Mouse (Mus musculus): ENCODE results near the gene Kctd13. TPM values are rescaled to one million over a fixed set of nuclear protein-coding genes. Genes with fewer than 3 reads are reported as not detected.

Kctd13 gene
- polyA plus RNA-seq (2014; fragmentation: Nextera tagmentation; extraction: Ambion mirVana) = 13.1 and 19.4 TPM in 2 replicates

GRCm38 (mm10) chr7:126928384-126929037 lies at the start of gene Kctd13:
Gene Kctd13, plus strand, starts transcription at chr7:126928879.
- WGBS = 4% methylated on average over 56 of the region's 56 CpGs
- H3K9me3 ChIP-seq (ENCODE audit: control insufficient read depth, low read length) = no peaks in the 10 kb centered on the region
- no peaks in the 10 kb centered on the region for H3K27me3 ChIP-seq (ENCODE audit: control insufficient read depth, insufficient read depth, low read length)
- peaks cover 22% of the 10 kb centered on the region; the same call in 1 of the 2 replicates for H3K36me3 ChIP-seq (ENCODE audit: control insufficient read depth, insufficient read depth, low read length)
- H3K9ac ChIP-seq (ENCODE audit: low read depth, low read length) = peak within 1 kb of the TSS; percentile 72
- H3K4me3 ChIP-seq (ENCODE audit: low read length) = peak within 1 kb of the TSS; percentile 69
- peak within 1 kb of the TSS; percentile 5; the same call in 1 of the 2 replicates for H3K27ac ChIP-seq (ENCODE audit: low read depth, low read length)
- peaks cover 9% of the 10 kb centered on the region for H3K4me1 ChIP-seq (ENCODE audit: control insufficient read depth, insufficient read depth, low read length)
- ATAC-seq (ENCODE audit: low FRiP score, low TSS enrichment) = peak; percentile 97
- H3K4me2 ChIP-seq (replicated peaks; ENCODE audit: low read depth, low read length) = peak within 1 kb of the TSS; percentile 86

DNA sequence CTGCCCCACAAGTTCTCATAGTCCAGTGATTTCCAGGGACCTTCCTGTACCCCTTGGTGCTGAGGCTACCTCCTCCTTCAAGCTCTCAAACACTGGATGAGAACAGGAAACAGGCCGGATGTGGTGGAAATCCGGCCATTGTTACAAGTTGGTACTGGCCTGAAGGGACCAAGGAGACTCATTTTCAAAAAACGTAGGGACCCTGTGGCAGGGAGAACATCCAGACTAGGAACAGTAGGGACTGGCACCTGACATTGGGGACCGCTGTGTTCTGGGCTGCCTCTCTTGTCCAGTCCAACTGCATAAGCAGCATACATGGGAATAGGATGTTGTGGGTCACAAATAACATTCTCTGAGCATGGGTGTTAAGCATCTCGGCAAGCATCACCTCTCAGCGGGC lies 47.6 kb upstream of the Kctd13 start:
- Histone ChIP-seq H3K27ac (ENCODE audit: low read depth, low read length) (peak overlapping the region; percentile 61; the same call in 1 of the 2 replicates), H3K4me2 (replicated peaks; ENCODE audit: low read depth, low read length) (peak overlapping the region; percentile 97; the same call in 1 of the 2 replicates), H3K27me3 (ENCODE audit: control insufficient read depth, insufficient read depth, low read length) (no peaks in the 10 kb centered on the region), H3K4me1 (ENCODE audit: control insufficient read depth, insufficient read depth, low read length) (peaks cover 24% of the 10 kb centered on the region), H3K4me3 (ENCODE audit: low read length) (no peak overlapping the region), H3K9me3 (ENCODE audit: control insufficient read depth, low read length) (no peaks in the 10 kb centered on the region), H3K36me3 (ENCODE audit: control insufficient read depth, insufficient read depth, low read length) (peaks cover 46% of the 10 kb centered on the region), H3K9ac (ENCODE audit: low read depth, low read length) (peak overlapping the region; percentile 89; the same call in 1 of the 2 replicates)
- WGBS = 71% methylated on average over 6 of the region's 6 CpGs
- no peak for ATAC-seq (ENCODE audit: low FRiP score, low TSS enrichment)

DNA sequence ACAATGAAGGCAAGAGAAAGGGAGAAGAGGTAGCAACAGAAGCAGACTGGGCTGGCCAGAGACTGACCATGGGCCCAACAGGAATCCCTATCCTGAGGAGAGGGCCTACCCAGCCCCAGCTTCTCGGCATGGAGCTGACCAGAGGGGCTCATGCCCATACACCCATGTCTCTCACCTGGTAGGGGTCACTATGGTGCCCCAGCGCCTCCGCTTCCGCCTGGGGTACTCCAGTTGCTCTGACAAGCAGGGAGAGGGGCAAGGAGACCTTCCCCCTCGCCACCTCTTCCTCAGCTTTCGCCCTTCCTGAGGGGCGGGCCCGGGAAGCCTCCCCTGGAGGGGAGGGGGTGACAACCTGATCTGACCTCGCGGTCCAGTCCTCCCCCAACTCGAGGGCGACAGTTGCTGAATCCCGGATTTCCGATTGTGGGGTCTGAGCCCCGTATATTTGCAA lies 44.9 kb upstream of the Kctd13 start:
- Histone ChIP-seq H3K27ac (ENCODE audit: low read depth, low read length) (peak overlapping the region; percentile 96; the same call in 1 of the 2 replicates), H3K9ac (ENCODE audit: low read depth, low read length) (peak overlapping the region; percentile 89), H3K36me3 (ENCODE audit: control insufficient read depth, insufficient read depth, low read length) (peaks cover 18% of the 10 kb centered on the region), H3K9me3 (ENCODE audit: control insufficient read depth, low read length) (no peaks in the 10 kb centered on the region), H3K27me3 (ENCODE audit: control insufficient read depth, insufficient read depth, low read length) (no peaks in the 10 kb centered on the region), H3K4me1 (ENCODE audit: control insufficient read depth, insufficient read depth, low read length) (peaks cover 27% of the 10 kb centered on the region), H3K4me3 (ENCODE audit: low read length) (peak overlapping the region; percentile 87), H3K4me2 (replicated peaks; ENCODE audit: low read depth, low read length) (peak overlapping the region; percentile 97)
- whole genome bisulfite sequencing = under 1% methylated on average over 15 of the region's 15 CpGs
- no peak for ATAC-seq (ENCODE audit: low FRiP score, low TSS enrichment)

- WGBS = under 1% methylated on average over 53 of the region's 56 CpGs
- peak within 1 kb of the TSS; percentile 97 for H3K4me2 ChIP-seq (replicated peaks; ENCODE audit: low read depth, low read length)
- peak; percentile 97 for ATAC-seq (ENCODE audit: low FRiP score, low TSS enrichment)
- peak within 1 kb of the TSS; percentile 96 for H3K27ac ChIP-seq (ENCODE audit: low read depth, low read length)
- peaks cover 27% of the 10 kb centered on the region for H3K4me1 ChIP-seq (ENCODE audit: control insufficient read depth, insufficient read depth, low read length)
- peak within 1 kb of the TSS; percentile 89 for H3K9ac ChIP-seq (ENCODE audit: low read depth, low read length)
- H3K36me3 ChIP-seq (ENCODE audit: control insufficient read depth, insufficient read depth, low read length) = peaks cover 11% of the 10 kb centered on the region
- H3K4me3 ChIP-seq (ENCODE audit: low read length) = peak within 1 kb of the TSS; percentile 87
- no peaks in the 10 kb centered on the region for H3K9me3 ChIP-seq (ENCODE audit: control insufficient read depth, low read length)
- no peaks in the 10 kb centered on the region for H3K27me3 ChIP-seq (ENCODE audit: control insufficient read depth, insufficient read depth, low read length)
Measured at GRCm38 (mm10) chr7:126884286-126885164, 44.2 kb upstream of the Kctd13 start, which contains the start of gene Taok2. Gene Taok2, minus strand, starts transcription at chr7:126884703.

DNA sequence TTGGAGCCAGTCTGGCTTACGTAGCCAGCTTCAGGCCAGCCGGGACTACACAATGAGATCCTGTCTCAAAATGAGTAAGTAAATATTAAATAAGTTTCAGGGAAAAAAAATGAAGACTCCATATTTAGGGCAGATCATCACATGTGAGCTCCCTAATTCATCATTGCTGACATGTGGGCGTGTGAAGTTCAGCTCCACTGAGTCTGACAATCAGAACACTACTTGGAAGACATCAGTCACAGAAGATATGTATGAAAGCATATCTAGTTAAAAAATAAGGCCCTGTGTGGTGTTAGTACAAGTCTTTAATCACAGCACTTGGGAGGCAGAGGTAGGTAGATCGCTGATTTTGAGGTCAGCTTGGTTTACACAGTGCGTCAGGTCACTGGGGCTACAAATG lies 41.4 kb upstream of the Kctd13 start:
- no peak overlapping the region for H3K27ac ChIP-seq (ENCODE audit: low read depth, low read length)
- H3K9me3 ChIP-seq (ENCODE audit: control insufficient read depth, low read length) = no peaks in the 10 kb centered on the region
- peaks cover 15% of the 10 kb centered on the region for H3K4me1 ChIP-seq (ENCODE audit: control insufficient read depth, insufficient read depth, low read length)
- H3K4me3 ChIP-seq (ENCODE audit: low read length) = no peak overlapping the region
- no peak overlapping the region for H3K4me2 ChIP-seq (replicated peaks; ENCODE audit: low read depth, low read length)
- WGBS = 78% methylated on average over 5 of the region's 5 CpGs
- 0 out of 2 replicates have a peak, but pooled peaks cover 3% of the 10 kb centered on the region for H3K36me3 ChIP-seq (ENCODE audit: control insufficient read depth, insufficient read depth, low read length)
- ATAC-seq (ENCODE audit: low FRiP score, low TSS enrichment) = no peak
- H3K27me3 ChIP-seq (ENCODE audit: control insufficient read depth, insufficient read depth, low read length) = no peaks in the 10 kb centered on the region
- H3K9ac ChIP-seq (ENCODE audit: low read depth, low read length) = no peak overlapping the region

DNA sequence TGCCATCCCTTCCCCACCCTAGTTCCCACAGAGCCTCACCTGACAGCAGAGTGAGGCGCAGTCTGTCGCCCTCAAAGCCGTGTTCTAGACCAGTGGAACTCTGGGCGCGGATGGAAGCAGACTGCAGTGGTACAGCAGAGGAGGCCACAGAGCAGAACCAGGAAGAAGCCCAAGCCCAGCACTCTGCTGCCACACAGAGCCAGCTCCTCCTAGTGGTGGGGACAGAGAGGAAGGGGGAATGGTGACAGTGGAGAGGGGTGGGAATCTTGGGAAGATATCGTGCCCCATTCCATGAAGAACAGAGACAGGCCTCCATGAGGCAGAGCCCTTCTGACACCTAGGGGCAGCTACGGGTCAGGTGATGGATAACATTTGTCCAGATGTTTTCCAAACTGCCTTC lies 39.8 kb upstream of the Kctd13 start:
- Histone ChIP-seq H3K4me3 (ENCODE audit: low read length) (no peak overlapping the region), H3K27me3 (ENCODE audit: control insufficient read depth, insufficient read depth, low read length) (no peaks in the 10 kb centered on the region), H3K9me3 (ENCODE audit: control insufficient read depth, low read length) (no peaks in the 10 kb centered on the region), H3K4me1 (ENCODE audit: control insufficient read depth, insufficient read depth, low read length) (0 out of 2 replicates have a peak, but pooled peaks cover 3% of the 10 kb centered on the region), H3K27ac (ENCODE audit: low read depth, low read length) (no peak overlapping the region), H3K36me3 (ENCODE audit: control insufficient read depth, insufficient read depth, low read length) (0 out of 2 replicates have a peak, but pooled peaks cover 3% of the 10 kb centered on the region), H3K9ac (ENCODE audit: low read depth, low read length) (no peak overlapping the region), H3K4me2 (replicated peaks; ENCODE audit: low read depth, low read length) (no peak overlapping the region)
- WGBS = 48% methylated on average over 7 of the region's 7 CpGs
- no peak for ATAC-seq (ENCODE audit: low FRiP score, low TSS enrichment)

DNA sequence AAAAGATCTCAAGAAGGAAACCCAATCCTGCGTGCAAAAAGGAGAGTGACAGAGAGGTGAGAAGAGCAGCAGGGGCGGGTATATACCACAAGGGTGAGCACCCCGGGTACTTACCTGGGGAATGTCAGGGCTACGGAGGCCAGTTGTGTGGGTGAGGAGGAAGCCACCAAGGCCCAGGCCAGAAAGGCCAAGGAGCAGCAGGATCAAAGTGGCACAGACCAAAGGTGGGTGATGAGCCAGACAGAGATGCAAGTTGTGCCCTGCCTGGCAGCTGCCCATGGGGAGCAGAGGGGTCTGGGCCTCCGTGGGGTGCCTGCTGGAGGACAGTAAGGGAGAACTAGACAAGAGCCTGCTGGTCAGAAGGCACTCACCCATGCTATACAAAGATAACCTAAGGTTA lies 31.8 kb upstream of the Kctd13 start:
- Histone ChIP-seq H3K4me2 (replicated peaks; ENCODE audit: low read depth, low read length) (no peak overlapping the region), H3K4me1 (ENCODE audit: control insufficient read depth, insufficient read depth, low read length) (peaks cover 9% of the 10 kb centered on the region; the same call in 1 of the 2 replicates), H3K36me3 (ENCODE audit: control insufficient read depth, insufficient read depth, low read length) (no peaks in the 10 kb centered on the region), H3K9me3 (ENCODE audit: control insufficient read depth, low read length) (no peaks in the 10 kb centered on the region), H3K9ac (ENCODE audit: low read depth, low read length) (no peak overlapping the region), H3K4me3 (ENCODE audit: low read length) (no peak overlapping the region), H3K27me3 (ENCODE audit: control insufficient read depth, insufficient read depth, low read length) (no peaks in the 10 kb centered on the region), H3K27ac (ENCODE audit: low read depth, low read length) (no peak overlapping the region)
- ATAC-seq (ENCODE audit: low FRiP score, low TSS enrichment) = no peak
- WGBS = 84% methylated on average over 5 of the region's 5 CpGs

DNA sequence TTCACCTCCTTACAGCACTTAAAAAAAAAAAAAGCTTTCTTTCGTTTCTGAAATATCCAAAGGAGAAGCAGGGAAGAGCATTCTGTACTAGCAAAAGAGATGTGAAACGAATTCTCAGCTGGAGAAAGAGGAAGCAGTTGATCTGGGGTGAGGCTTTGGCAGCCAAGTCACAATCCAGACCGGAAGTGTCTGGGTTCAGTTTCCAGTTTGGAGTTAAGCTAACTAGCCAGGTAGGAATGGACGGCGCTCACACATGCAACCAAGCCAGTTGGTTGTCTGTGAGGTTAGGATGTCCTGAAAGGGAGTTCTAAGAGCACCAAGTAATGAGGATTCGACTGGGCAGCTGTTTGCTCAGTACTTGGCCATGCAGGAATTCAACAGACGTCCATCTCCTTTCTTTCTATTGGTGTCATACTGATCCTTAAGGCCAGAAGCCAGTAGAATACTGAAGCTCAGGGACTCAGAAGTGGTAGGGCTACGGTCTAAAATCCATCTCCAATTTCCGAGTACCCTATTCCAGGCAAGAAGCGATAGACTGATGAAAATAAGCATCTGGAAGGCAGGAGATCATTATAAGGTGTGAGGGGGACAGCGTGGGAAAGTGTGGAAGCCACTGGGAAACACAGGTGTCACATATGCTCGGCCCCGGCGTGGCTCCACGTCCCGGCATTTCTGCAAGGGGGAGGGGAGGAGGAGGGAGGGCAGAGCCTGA lies 31.1 kb upstream of the Kctd13 start:
- Histone ChIP-seq H3K36me3 (ENCODE audit: control insufficient read depth, insufficient read depth, low read length) (no peaks in the 10 kb centered on the region), H3K4me1 (ENCODE audit: control insufficient read depth, insufficient read depth, low read length) (peaks cover 9% of the 10 kb centered on the region; the same call in 1 of the 2 replicates), H3K9ac (ENCODE audit: low read depth, low read length) (peak overlapping the region; percentile 64), H3K9me3 (ENCODE audit: control insufficient read depth, low read length) (no peaks in the 10 kb centered on the region), H3K27me3 (ENCODE audit: control insufficient read depth, insufficient read depth, low read length) (no peaks in the 10 kb centered on the region), H3K27ac (ENCODE audit: low read depth, low read length) (peak overlapping the region; percentile 18), H3K4me3 (ENCODE audit: low read length) (peak overlapping the region; percentile 51), H3K4me2 (replicated peaks; ENCODE audit: low read depth, low read length) (peak overlapping the region; percentile 61)
- ATAC-seq (ENCODE audit: low FRiP score, low TSS enrichment) = no peak; the same call in 1 of the 2 replicates
- WGBS = 21% methylated on average over 16 of the region's 16 CpGs

Measured in kidney, embryonic 14.5 days (tissue).